Mouse (Mus musculus) embryo, embryonic 11 days (tissue): Measurements from ENCODE around the gene Fpr1.
A peak's percentile ranks its signal among the peaks of the same experiment; 100 is the strongest.
"Not testable (repeated sequence)": the region's sequence is repeated elsewhere in the genome, so short reads cannot be mapped to it uniquely, and the experiment has no call there.

Experiments
- DNase-seq: peaks from one replicate; pipeline ENCODE4 v3.0.0-alpha.2; 2015

Fpr1 gene

GRCm38 (mm10) chr17:17883840-17884239 lies at the start of gene Fpr1:
Gene Fpr1, minus strand, starts transcription at chr17:17883940.
- DNase-seq: no peak

- no peak for DNase-seq
Observed at GRCm38 (mm10) chr17:17917782-17918181, 34.0 kb upstream of the Fpr1 start.

- DNase-seq: no peak
Observed at GRCm38 (mm10) chr17:17917376-17917775, 33.6 kb upstream of the Fpr1 start.

GRCm38 (mm10) chr17:17912618-17913017 lies 28.9 kb upstream of the Fpr1 start:
- DNase-seq: not testable (repeated sequence)

DNA sequence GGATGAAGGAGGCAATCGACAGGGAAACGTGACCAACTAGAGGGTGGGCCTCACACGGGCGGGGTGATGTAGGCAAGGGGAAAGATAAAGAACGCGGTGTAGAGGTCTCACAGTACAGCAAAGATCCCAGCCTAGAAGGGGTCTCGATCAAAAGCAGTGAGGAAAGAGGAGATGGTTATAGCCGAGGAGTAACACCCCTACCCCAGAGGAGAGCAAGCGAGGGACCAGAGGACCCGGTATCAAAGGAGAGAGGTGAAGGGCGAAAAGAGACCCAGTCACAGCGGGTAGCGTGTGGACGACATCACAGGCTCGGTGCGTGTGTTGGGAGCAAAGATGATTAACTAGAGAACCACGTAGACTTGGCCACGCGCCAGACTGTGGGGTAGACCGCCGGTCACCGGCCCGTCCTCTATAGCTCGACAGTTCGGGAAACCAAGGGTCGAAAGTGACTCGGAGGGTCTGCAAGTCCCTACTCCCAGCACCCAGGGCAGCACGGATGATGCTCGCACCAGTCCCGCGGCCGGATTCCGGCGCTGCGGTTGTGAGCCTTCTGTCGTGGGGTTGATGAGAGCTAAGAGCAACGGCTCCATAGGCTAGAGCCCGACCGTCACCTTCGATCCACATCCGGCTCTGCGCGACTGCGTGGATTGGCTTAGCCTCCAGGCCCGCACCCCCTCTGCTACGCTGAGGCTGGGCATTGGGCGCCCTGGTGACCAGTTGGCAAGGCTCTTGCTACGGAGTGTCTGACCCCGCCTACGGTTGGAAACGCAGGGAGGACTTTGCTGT lies 26.1 kb upstream of the Fpr1 start:
- DNase-seq: peak; percentile 91

- DNase-seq: no peak
Observed at GRCm38 (mm10) chr17:17900768-17901167, 17.0 kb upstream of the Fpr1 start.

DNA sequence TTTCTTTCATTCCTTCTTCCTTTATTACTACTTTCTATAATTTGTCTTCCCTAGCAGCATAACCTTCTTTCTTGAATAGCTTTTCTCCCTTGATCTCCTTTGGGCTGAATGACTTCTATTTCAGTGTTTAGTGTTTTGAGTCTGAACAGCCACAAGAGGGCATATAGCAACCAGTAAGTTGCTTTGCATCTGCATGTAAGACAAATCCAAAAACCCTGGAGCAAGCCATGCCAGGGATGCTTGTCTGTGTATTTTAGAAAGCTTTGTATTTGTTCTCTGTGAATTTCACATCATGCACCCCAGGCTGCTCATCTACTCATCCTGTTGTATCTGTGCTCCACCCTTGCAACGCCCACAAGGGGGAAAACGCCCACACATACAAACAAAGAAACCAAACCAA lies 15.5 kb upstream of the Fpr1 start:
- peak; percentile 32 for DNase-seq

GRCm38 (mm10) chr17:17896039-17896438 lies 12.3 kb upstream of the Fpr1 start:
- peak; percentile 78 for DNase-seq

GRCm38 (mm10) chr17:17889732-17890425 lies 6.1 kb upstream of the Fpr1 start:
- DNase-seq: no peak

DNA sequence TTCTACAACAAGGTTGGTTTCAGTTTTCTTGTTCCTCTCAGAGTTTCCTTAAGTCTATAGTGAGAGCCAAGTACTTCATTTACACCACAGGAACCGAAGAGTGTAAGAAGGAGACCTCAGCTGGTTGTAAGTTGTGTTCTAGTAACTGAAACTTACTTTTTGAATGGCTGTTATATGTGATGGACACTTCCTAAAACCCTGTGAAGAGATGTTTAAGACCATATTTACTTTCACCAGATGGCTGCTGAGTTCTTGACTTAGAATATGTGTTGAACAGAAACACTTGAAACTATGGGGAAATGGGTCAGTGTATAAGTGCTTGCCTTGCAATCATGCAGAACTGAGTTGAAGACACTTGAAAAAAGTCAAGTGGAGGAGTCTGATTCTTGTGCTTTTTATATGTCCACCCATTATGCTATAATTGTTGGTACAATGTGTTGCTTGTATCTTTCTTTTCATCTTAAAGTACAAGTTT lies 4.1 kb upstream of the Fpr1 start, which contains the start of the genes Fpr2 and Fpr3:
Gene Fpr2, plus strand, starts transcription at position 51 of the 475 bp plus-strand sequence.
Gene Fpr3, plus strand, starts transcription at position 79 of the 475 bp plus-strand sequence.
- no peak for DNase-seq

GRCm38 (mm10) chr17:17882672-17883071 lies 1.1 kb downstream of the Fpr1 start:
- no peak for DNase-seq

- no peak for DNase-seq
Observed at GRCm38 (mm10) chr17:17879347-17879746, 4.4 kb downstream of the Fpr1 start.

DNA sequence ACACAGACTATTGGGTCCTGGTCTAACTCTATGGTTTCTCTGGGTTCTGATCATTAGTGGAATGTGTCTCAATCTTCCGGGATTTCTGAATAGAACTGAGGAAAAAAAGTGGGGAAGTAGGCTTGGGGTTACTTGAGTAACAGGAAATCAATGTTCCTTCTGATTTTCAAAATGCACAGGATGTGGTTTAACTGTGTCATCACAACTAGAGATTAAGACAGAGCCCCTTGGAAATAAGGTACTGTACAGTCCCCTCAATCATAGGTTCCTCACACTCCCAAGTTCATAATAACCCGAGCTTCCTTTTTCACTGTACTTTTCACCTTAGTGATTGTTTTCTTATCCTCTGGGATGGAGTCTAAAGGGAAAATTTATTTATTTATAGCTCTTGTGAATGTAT lies 12.0 kb downstream of the Fpr1 start:
- no peak for DNase-seq

DNA sequence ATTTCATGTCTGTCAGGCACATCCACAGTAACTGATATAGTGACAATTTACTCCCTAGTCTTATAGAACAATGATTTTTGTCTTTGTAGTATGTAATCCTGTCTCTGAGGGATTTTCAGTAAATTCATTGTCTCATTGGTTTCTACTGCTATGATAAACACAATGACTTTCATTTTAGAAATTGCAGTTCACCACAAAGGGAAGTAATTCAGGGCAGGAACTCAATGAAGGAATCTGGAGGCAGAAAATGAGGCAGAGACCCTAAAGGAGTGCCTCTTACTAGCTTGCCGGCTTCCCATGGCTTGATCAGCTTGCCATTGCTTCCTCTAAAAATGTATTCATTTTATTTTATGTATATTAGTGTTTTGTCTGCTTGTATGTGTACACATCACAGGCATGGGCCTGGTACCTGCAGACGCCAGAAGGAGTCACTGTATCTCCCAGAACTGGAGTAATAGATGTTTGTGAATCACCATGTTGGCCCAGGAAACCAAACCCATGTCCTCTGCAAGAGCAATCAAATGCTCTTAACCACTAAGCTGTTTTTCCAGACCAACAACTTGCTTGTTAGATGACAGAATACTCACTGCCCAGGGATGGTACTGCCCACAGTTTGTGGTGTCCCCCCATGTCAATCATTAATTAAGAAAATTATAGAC lies 12.7 kb downstream of the Fpr1 start:
- DNase-seq: no peak

DNA sequence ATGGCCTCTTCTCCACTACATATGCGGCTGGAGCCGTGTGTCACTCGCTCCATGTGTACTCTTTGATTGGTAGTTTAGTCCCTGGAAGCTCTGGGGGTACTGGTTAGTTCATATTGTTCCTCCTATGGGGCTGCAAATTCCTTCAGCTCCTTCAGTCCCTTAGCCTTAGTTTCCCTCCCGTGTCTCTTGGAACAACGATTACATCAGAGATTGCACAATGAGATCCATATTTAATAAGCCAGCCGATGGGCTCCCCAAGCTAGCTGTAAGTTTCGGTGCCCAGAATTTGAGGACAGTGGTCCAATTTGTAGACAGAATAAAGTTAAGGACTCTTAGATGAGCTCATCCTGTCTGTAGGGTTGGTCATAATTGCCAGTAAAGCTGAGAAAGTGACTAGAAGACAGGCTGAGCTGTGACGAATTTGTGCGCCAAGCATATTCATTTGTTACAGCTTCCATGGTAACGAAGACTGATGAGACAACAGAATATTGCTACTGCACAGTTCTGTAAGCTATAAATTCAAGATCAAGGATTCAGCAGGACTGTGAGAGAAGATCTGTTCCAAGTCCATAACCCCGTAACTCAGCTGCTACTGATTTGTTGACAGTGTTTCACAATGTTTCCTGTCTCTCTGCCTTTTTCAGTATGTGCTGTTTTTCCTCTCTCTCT lies 16.8 kb downstream of the Fpr1 start:
- DNase-seq: no peak

DNA sequence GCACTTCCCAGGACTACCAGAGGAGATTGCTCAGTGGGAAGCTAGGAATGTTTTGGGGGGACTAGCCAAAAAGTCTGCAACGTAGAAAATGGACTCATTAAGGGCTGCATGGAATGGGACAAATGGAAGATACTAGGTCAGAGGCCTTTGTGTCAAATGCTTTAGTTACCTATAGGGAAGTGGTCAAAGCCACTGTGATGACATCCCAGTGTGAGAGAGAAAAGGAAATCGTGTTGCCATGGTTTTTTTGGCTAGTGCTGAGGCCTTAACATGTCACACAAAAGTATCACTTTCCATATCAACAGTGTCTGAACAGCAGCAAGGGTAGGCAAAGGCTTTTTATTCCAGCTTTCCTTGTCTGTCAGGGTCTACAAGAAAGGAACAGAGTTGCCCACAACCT lies 18.6 kb downstream of the Fpr1 start:
- no peak for DNase-seq

DNA sequence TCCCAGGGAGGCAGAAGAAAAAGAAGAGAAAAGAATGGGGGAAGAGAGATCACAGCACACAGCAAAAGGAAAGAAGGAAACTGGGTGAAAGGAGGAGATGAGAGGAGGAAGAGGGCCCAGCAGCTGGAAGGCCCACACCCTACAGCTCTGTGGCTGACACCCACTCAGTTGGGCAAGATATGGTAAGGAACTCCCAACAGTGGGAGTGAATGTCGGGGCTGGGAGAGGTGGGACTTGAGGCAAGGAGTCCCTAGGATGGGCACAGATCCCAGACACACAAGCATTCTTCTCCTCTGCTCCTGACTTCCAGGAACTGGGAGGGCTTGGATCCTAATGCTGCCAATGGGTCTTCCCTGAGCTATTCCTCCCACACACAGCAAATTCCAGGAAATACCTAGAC lies 21.4 kb downstream of the Fpr1 start:
- no peak for DNase-seq

- DNase-seq: no peak
Observed at GRCm38 (mm10) chr17:17860110-17860509, 23.6 kb downstream of the Fpr1 start.

DNA sequence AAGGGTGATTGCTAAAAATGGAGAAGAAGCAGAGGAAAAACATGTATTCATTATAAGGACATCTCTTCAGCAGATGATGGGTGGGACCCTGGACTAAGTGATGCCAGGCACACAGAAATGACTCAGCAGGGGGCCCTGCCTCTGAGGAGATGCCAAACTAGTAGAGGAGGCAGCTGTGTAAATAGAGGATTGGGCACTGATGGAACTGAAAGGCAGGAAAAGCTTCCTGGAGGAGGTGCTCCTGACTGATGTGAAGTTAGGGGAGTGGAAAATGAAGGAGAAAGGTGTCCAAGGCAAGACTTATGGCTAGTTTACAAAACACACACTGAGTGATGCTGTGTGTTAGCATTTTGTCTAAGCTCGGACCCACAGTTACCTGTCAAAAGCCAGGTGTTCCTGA lies 26.3 kb downstream of the Fpr1 start:
- no peak for DNase-seq

DNA sequence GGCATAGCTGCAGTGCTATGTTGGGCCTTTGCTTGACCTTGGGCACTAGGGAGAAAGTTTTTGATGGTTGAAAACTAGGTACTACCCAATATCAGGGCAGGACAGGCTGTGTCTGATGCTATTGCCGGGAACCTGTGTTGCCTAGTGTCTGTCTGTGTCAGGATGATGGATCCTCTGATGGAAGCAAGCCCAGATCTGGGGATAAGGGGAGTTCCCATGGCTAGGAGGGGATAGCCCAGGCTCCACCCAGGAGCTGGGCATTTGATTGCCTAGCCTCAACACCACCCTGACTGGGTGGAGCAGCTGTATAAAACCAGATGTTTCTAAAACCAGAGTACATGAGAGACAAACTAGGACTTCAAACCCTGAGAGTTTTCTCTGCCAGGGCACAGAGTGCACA lies 27.1 kb downstream of the Fpr1 start:
- DNase-seq: no peak

- DNase-seq: peak; percentile 20
Observed at GRCm38 (mm10) chr17:17855064-17855838, 28.5 kb downstream of the Fpr1 start, which contains the start of gene Has1. Gene Has1, minus strand, starts transcription at chr17:17855205.
